Mouse (Mus musculus): ENCODE results near the gene Aldh3b3. TPM values are rescaled to one million over a fixed set of nuclear protein-coding genes. Genes with fewer than 3 reads are reported as not detected.

The Aldh3b3 gene
- not detected for total RNA-seq (2021)
- long read RNA-seq, experiment 1 = 0 reads
- long read RNA-seq, experiment 2 = 0 reads

DNA sequence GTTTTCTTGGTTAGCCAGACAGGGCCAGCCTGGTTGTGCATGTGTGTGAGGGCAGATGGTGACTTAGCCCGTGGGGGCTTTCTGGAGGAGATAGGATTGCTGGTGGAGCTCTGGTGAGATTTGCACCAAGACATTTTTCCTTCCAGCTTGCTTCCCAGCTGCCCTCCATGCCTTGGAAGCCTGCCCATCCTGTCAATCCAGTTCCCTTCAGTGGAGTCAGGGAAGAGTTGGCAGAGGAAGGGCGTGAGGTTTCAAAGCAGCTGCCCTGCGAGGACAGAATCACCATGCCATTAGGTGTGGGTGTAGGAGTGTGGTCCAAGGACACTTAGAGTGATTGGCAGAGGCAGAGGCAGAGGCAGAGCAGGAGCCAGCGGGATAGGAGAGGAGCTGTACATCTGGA lies at the start of gene Aldh3b3:
Gene Aldh3b3, plus strand, starts transcription at position 176 of the 400 bp plus-strand sequence.
- no peak for DNase-seq

GRCm38 (mm10) chr19:3910206-3910605 lies 48.2 kb upstream of the Aldh3b3 start:
- DNase-seq = no peak

DNA sequence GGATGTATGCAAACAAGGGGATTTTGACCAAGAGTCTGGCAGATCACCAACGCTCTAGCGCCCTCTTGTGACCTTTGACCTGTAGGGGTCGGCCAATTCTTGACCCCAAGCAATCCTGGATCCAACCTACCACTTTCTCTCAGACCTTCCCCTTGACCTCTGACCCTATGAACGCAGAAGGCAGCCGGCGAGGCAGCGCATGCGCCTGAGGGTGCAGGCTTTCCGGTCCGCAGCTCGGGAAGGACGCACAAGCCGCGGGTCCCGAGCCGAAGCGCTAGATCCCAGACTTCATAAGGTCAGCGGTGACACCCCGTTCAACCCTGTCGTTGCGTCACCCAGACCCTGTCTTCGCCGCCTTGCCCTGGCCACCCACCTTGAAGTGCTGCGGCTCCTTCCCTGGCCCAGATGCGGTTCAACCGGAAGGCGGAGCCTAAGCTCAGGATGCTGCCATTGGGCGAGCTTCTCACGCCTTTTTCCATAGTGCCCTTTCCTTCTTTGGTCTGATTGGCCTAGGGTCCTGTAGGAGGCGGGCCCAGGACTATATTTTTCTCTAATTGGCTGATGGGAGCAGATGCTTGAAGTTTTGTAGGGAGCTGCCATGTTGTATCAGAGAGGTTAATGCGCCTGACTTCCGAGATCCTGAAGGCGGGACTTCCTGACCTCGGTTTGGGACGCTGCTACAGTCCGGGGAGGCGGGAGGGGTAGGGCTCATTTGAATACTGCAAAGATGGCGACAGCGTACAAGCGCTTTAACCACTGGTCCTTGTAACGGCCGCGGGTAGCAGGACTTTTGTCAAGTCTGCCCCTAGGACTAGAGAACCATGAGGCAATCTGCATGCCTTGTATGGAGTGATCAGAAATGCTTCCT lies 45.9 kb upstream of the Aldh3b3 start, which contains the start of gene Ndufs8:
Gene Ndufs8, minus strand, starts transcription at position 438 of the 868 bp plus-strand sequence.
- DNase-seq = peak; percentile 74

- no peak for DNase-seq
Observed at GRCm38 (mm10) chr19:3913692-3914091, 44.8 kb upstream of the Aldh3b3 start.

- no peak for DNase-seq
Observed at GRCm38 (mm10) chr19:3914535-3914934, 43.9 kb upstream of the Aldh3b3 start.

- no peak for DNase-seq
Observed at GRCm38 (mm10) chr19:3916727-3917126, 41.7 kb upstream of the Aldh3b3 start.

DNA sequence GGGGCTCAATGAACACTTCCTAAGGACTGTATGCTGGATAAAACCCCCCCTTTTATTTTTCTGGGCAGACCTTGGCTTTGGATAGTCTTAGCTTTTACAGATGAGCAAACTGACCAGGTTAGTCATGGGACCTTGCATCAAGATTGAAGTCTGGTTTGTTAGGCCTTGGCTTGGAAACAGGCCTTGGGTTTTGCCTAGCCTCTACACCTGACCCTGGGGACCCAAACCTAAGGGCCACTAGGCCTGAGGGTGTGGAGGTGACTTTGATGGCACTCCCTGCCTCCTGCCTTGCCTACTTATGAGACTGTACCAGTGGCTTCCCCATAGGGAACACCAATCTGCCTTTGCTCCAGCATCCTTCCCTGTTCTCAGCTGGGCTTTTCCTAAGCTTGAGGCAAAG lies 38.5 kb upstream of the Aldh3b3 start:
- DNase-seq = no peak

- DNase-seq = no peak
Observed at GRCm38 (mm10) chr19:3922661-3923371, 35.6 kb upstream of the Aldh3b3 start.

GRCm38 (mm10) chr19:3923586-3923985 lies 34.9 kb upstream of the Aldh3b3 start:
- DNase-seq = peak; percentile 60

- peak; percentile 28 for DNase-seq
Observed at GRCm38 (mm10) chr19:3924190-3924589, 34.3 kb upstream of the Aldh3b3 start.

DNA sequence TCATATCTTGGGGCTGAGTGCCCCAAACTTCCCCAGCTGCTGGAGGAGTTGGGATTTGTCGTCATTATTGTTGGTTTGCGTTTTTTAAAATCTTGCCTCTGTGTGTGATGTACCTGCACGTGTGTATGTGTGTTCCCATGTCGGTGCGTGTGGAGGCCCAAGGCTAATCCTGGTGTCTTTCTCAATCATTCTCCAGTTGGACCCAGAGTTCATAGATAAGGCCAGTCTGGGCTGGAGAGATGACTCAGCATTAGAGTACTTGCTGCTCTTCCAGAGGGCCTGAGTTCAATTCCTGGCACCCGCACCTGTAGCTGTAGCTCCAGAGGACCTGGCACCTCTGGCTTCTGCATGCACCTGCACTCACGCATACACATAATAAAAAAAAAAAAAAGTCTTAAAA lies 33.6 kb upstream of the Aldh3b3 start:
- DNase-seq = no peak

DNA sequence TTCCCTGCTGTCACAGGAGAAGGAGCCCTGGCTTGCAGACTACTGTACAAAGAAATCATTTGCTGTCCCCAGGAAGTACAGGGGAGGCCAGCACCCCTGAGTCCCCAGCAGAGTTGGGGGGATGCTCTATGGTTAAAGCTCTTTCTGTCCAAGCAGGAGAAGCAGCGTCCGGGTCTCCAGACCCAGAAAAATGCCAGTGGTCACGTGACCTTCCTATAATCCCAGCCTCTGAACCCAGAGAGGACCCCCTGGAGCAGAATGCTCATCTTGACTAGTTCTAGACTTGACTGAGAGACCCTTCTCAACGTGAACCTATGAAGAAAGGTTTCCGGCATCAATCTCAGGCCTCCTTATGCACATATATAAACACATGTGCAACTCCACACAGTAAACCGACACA lies 32.6 kb upstream of the Aldh3b3 start:
- no peak for DNase-seq

- no peak for DNase-seq
Observed at GRCm38 (mm10) chr19:3926279-3926678, 32.2 kb upstream of the Aldh3b3 start.

DNA sequence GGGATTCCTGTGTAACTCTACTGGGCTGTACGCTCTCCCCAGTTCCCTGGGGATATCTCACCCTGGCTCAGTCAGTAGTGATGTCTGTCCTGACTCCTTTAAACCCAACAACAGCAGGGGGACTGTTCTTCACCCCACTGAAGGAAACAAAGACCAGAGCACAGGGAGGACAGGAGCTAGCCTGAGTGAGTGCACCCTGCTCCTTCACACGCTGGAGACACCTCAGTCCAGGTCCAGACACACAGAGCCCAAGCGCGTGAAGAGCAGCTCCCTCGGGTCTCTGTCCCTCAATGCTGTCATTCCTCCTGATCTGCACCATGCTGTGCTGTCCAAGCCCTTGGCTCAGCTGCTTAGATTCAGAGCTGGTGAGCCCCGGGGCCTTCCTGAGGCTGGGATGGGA lies 31.8 kb upstream of the Aldh3b3 start:
- DNase-seq = no peak

- DNase-seq = no peak
Observed at GRCm38 (mm10) chr19:3927989-3928388, 30.5 kb upstream of the Aldh3b3 start.

DNA sequence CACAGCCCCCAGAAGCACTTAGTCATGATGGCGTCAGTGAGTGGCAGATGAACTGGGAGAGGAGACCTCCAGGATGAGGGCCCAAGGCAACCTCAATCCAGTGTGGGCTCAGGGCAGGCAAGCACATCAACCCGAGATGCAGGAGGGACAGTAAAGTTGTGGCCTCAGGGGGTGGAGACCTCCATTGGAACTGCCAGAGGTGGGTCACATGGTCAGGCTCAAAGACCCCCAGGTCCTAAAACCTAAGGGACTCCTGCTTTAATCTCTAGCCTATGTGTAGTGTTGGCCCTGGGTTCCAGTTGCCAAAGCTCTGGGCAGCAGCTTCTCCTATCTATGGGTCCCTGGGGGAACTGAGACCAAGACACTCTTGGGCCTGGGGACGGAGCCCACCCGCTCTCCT lies 29.7 kb upstream of the Aldh3b3 start:
- DNase-seq = no peak

DNA sequence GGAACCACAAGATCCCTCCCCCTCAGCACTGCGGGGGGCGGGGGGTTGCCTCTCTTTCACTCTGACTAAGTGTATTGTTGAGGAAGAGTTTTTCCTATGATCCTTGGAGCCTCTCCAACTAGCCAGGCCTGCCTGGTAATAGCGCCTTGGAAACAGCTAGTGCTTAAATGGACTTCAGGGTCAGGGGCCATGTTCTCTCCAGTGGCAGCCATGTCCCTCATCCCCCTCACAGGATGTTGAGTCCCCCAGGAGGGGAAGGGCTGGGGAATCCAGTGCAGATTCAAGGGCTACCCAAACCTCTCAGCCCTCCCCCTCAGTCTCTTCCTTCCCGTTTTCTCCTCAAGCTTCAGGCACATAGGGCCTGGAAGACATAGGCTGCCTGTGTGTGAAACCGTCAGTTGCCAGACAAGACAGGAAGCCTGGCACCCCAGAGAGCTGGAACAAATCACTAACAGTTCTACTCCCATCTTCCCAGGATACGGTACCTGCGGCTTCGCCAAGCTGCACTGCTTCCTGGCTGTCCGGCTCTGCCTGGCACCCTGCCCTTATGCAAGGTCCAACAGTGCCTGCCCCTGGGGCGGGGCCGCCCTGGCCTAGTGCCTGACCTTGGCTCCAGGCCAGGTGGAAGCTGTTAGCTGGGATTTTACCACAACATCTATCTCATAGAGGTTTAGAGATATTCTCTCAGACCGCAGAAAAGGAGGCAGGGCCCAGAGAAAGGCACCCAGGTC lies 29.1 kb upstream of the Aldh3b3 start, which contains the start of gene Aldh3b1:
Gene Aldh3b1, minus strand, starts transcription at position 598 of the 731 bp plus-strand sequence.
- DNase-seq = peak; percentile 92

- DNase-seq = no peak
Observed at GRCm38 (mm10) chr19:3930262-3931057, 28.0 kb upstream of the Aldh3b3 start.

GRCm38 (mm10) chr19:3931716-3932115 lies 26.7 kb upstream of the Aldh3b3 start:
- no peak for DNase-seq

- DNase-seq = peak; percentile 66
Observed at GRCm38 (mm10) chr19:3935032-3935895, 23.2 kb upstream of the Aldh3b3 start, which contains the start of gene Unc93b1. Unc93b1 (plus strand) TSS chr19:3935186.

Data from gastrocnemius, postnatal 10 days (tissue).